Mouse (Mus musculus): ENCODE data around the gene Adamts8.

The Adamts8 gene

GRCm38 (mm10) chr9:30971967-30972366 lies 29.6 kb downstream of the Adamts8 start:
- in situ Hi-C loops (cut with MboI; ENCODE audit: low sequenced_read_pairs): no loop called here

GRCm38 (mm10) chr9:30976339-30977023 lies 34.1 kb downstream of the Adamts8 start:
- in situ Hi-C loops (cut with MboI; ENCODE audit: low sequenced_read_pairs): no loop called here

GRCm38 (mm10) chr9:30980467-30980866 lies 38.1 kb downstream of the Adamts8 start:
- in situ Hi-C loops (cut with MboI; ENCODE audit: low sequenced_read_pairs): no loop called here

- in situ Hi-C loops (cut with MboI; ENCODE audit: low sequenced_read_pairs): no loop called here
Observed at GRCm38 (mm10) chr9:30985782-30986181, 43.4 kb downstream of the Adamts8 start.

- in situ Hi-C loops (cut with MboI; ENCODE audit: low sequenced_read_pairs): no loop called here
Observed at GRCm38 (mm10) chr9:30993106-30993505, 50.7 kb downstream of the Adamts8 start.

GRCm38 (mm10) chr9:30996590-30997562 lies 54.5 kb downstream of the Adamts8 start:
- in situ Hi-C loops (cut with MboI; ENCODE audit: low sequenced_read_pairs): no loop called here

- in situ Hi-C loops (cut with MboI; ENCODE audit: low sequenced_read_pairs): no loop called here
Observed at GRCm38 (mm10) chr9:31000641-31001040, 58.3 kb downstream of the Adamts8 start.

- in situ Hi-C loops (cut with MboI; ENCODE audit: low sequenced_read_pairs): no loop called here
Observed at GRCm38 (mm10) chr9:31002528-31002927, 60.2 kb downstream of the Adamts8 start.

- in situ Hi-C loops (cut with MboI; ENCODE audit: low sequenced_read_pairs): no loop called here
Observed at GRCm38 (mm10) chr9:31009334-31009733, 67.0 kb downstream of the Adamts8 start.

- in situ Hi-C loops (cut with MboI; ENCODE audit: low sequenced_read_pairs): no loop called here
Observed at GRCm38 (mm10) chr9:31010040-31010439, 67.7 kb downstream of the Adamts8 start.

GRCm38 (mm10) chr9:31010749-31011148 lies 68.4 kb downstream of the Adamts8 start:
- in situ Hi-C loops (cut with MboI; ENCODE audit: low sequenced_read_pairs): no loop called here

GRCm38 (mm10) chr9:31011533-31011932 lies 69.2 kb downstream of the Adamts8 start:
- in situ Hi-C loops (cut with MboI; ENCODE audit: low sequenced_read_pairs): no loop called here

- in situ Hi-C loops (cut with MboI; ENCODE audit: low sequenced_read_pairs): no loop called here
Observed at GRCm38 (mm10) chr9:31012674-31013073, 70.3 kb downstream of the Adamts8 start.

GRCm38 (mm10) chr9:31013415-31013814 lies 71.1 kb downstream of the Adamts8 start:
- in situ Hi-C loops (cut with MboI; ENCODE audit: low sequenced_read_pairs): no loop called here

All from CH12F3 (cell line).